Mouse (Mus musculus) right cerebral cortex, postnatal 4 days (tissue): ENCODE data around the gene Aar2.
A peak's percentile ranks its signal among the peaks of the same experiment; 100 is the strongest.

Experiments
- DNase-seq: peaks from one replicate; pipeline ENCODE4 v3.0.0-alpha.2; 2022

The Aar2 gene

DNA sequence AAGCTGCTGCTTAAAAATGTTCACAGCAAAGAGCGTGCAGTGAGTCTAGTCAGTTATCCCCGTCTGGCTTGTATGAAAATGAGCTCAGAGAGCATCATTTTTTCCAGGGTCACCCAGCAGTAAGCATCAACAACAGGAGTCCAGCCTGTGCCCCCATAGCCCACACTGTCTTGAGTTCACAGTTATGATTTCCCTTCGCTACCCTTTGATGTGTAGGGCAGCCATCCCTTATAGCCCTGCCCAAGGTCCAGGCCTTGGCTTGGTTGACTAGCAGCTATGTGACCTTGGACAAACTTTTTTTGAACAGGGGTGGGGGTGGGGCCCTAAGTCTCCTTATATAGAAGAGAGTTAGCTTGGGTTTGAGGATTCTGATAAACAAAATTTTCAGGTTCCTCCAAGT is 21.9 kb downstream of the Aar2 start:
- no peak for DNase-seq

DNA sequence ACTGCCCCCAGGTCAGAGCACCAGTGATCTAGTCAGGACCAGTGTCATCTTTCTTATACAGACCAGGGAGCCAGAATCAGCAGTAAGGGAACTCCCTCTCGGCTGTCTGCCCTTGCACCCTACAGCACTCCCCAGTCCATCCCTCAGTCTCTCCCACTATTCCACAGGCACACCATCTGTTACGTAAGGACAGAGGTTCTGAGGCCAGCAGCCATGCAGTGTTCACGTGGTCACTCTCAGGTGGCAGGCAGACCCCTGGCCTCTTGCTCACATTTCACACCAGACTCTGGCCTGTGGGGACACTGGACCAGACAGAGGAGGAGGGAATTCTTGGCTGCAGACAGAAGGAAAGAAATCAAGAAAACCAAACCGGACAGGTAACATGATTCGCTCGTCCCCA is 24.1 kb downstream of the Aar2 start:
- DNase-seq = no peak

DNA sequence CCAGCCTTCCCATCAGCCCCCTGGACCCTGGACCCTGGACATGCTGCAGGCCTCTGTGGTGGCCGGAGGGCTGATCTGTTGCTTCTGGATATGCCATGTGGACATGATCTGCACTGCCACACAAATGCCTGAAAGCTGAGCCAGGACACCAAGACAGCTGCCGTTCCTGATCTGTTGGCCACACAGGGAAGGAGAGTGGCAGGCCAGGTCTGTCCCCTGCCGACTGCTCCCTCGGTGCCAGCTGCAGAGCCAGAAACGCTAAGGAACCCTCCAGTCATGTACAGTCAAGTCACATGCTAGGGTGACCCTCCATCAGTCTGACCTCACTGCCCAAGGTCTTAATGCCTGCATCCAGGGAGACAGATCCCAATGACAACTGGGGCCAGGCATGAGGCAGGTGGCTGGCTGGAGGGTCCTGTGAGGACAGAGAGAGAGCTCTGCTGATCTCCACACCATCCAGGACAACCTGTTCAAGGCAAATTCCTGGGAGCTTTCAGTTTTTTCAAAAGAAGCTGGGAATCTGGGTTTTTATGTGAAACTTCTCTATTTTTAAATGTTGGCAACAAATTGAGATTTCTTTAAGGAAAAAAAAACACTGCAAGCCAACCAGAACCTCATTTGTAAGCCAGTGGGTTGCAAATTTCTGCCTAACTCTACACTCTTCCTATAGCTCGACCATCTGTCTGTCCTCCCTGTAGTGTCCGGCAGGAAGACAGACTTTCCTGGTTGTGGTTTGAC is 29.6 kb downstream of the Aar2 start:
- DNase-seq = no peak

DNA sequence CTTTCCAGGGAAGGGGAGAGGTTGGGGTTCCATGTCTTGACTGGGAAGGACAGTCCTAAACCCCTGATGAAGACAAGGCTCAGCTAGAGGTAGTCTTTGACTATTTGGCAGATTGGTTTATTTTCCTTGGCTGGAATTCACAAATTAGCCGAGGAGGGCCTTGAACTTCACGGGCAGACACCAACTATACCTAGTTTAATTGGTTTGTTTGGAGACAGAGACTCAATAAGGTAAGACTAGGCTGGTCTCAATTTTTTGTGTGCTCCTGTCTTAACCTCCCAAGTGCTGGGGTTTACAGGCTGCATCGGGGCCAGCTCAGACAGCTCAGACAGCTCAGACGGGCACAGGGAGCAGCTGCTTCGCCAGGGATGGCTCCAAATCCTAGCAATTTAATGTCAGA is 33.1 kb downstream of the Aar2 start:
- DNase-seq = no peak

DNA sequence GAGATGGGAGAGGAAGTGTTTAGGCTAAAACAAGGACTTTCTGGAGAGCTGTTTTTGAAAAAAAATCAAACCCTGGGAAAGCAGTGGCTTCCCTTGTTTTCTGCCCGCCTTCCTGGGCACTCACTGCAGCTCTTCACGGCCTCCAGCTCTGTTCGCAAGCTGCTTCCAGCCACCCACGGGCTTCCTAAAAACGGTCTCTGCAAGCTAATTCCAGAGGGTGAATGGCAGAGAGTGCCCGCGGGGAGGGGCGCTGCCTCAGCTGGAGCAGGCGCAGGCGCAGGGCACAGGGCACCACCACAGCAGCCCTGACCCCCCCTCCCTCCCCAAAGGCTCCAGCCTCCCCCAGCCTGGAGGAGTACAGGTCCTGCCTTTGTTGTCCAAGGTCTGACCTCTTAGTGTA is 33.9 kb downstream of the Aar2 start:
- peak; percentile 64 for DNase-seq

DNA sequence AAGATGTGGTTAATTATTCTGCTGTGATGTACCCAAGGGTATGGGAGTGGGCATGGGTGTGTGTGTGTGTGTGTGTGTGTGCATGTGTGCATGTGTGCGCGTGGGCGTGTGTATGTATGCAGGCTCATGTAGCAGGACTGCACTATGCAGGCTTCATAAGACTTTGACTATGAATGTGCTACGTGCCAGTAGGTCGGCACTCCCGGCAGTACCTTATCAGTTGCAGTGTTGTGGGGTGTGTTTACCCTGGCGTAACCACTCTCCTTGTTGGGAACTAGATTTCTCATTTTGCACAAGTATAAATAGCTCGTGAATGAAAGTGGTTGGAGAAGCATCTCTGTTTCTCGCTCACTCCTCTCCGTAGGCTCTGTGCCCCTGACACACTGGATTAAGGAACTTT is 35.5 kb downstream of the Aar2 start:
- DNase-seq = no peak

DNA sequence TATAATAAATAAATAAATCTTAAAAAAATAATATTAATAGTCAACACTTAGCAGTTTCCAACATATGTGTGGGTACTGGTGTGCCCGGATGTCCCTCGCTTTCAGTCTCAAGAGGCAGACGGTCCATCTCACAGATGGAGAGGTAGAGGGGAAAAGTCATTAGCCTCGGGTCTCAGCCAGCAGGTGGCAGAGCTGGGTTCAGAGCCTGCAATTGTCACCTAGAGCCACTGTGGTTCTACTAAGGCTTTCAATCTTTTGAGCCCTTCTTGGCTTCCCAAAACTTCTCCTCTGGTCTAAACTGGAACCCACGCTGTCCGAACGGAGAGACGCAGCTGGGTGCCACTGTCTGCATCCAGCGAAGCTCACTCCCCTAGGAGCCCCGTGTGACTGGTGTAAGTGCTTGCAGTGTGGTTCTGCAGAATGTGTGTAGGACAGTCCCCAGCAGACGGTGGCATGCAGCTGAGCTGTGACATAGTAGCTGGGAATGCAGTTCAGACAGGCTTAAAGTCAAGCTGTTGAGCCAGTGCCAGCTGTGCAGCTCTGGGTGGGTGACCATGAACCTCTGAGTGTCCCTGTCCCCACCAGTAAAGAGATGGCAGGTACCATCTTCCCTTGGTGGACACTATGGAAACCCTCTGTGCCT is 36.9 kb downstream of the Aar2 start:
- DNase-seq = peak; percentile 42

DNA sequence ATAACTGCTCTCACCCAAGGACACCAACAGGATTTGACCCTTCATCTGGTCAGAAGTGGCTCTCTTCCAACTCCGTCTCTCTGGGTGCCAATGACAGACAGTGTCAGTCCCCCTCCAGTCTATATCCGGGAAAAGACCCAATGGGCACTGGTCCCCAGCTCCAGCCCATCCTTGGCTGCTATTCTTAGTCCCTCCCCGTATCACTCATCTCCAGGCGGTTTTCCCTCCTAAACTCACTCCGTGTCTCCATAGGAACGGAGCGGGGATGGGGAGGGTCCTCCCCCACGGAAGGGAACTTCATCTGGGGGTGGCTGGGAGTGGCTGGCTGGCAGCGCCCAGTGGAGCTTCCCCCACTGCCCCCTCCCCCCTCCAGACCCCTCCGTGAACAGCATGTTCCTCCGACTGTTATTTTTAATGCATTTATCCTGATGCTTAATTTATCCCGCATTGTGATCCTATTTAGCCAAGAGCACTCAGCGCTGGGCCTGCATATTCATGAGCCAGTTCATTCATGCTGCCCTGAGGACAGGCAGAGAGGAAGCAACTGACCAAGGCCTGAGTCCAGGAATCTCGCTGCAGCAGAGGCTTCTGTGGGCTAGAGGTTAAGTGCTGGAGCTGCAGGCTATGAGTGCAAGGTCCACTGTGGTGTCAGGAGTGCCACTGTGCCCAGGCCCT is 37.5 kb downstream of the Aar2 start:
- peak; percentile 65 for DNase-seq

DNA sequence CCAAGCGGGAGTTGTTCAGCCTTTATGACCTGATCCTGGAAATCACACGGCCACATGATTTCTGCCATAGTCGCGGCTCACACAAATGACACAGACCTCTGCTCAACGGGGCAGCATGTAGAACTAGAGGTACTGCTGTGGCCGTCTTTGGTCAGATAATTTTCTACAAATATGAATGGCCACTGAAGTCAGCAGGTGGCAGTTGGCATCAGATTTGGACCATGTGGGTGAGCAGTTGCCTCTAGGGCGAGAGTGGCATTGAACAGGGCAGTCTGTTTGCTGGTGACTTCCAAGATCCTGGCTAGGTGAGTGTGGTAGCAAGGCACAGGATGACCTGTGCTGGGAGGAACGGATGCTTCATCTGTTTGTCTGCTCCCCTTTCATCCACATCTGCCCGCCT is 42.1 kb downstream of the Aar2 start:
- no peak for DNase-seq

DNA sequence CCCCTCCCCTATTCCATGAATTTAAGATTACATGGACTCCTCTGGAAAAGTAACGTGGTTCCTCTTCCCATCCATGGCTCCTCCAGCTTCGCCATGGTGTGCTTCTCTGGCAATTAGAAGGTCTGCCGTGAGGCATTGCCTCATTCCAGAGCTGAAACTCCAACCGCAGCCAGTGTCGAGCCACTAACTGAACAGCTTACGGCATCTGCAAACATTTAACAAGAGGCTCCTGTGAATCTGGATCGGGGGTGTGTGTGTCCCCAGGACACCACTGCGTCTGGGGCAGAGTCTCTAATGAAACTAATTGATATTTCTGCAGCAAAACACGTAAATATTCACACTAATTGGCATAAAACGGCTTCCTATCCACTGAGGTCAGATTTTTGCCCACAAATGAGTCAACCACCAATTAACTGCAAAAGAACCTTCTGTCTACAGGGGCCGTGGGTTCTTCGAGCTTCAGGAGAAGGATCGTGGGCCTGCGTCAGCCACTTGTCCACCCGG is 47.7 kb downstream of the Aar2 start:
- DNase-seq = no peak

DNA sequence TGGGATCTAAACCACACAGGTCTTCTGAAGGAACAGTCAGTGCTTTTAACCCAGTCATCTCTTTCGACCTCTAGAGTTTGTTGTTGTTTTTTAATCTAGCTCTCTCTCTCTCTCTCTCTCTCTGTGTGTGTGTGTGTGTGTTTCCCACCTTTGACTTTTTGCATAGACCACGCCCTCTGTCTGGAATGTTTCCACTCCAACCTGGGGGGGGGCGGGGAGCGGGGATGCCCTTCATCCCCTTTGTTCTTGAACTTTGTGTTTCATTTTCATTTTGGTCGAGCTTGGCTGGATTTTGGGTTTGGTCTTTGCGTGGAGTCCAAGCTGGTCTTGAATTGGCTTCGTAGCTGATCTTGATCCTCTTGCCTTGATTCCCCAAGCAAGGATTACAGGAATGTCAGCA is 55.2 kb downstream of the Aar2 start:
- no peak for DNase-seq

DNA sequence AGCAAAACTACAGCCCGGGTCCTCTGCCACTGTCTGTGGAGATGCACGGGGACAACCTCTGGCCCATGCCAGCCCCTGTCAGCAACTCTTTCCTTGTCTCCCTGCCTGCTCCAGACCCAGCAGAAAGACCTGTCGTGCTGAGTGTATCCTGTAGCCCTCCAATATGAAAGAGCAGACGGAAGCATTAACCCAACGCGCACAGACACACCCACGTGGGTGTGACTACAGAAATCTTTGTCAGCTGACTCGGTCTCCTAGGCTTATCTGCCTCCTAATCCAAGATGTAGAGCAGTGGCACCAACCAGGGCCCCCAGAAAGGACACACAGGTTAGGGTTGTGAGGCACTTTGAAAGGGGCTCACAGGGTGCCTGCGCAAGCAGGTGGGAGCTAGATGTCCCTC is 56.3 kb downstream of the Aar2 start:
- DNase-seq = no peak

DNA sequence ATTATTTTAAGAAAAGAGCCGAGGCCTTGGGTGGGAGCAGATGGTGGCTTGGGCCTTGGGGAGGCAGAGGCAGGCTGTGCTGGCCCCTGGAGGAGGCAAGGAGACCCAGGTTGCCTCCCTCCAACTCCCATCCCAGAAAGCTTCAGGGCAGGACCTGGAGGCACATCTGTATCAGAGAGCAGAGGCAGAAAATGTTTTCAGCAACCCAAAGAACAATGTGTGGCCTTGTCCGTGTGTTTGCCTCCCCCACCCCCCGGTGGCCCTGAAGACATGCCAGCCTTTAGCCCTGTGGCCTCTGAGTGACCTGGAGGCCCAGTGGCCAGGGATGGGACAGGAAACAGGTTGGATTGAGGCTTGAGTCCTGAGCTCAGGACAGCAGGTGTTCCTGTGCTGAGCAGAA is 57.8 kb downstream of the Aar2 start:
- DNase-seq = no peak

DNA sequence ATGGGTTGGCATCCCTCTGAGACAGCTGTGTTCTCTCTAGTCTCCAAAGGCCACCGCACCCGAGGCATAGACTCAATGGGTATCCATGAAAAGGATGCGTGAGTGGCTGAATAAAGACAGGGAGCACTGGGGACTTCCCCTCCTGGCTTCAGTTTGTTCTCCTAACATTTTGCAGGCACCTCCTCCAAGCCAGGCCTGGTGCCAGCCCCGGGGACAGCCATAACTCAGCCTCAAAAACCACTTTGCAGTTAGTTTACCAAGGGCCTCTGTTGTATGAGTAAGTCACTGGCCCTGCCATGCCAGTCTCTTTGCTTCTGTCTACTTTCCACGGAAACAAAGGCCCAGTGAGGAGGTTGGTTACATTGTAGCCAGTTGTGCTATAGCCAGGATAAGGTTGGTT is 58.6 kb downstream of the Aar2 start:
- DNase-seq = no peak

DNA sequence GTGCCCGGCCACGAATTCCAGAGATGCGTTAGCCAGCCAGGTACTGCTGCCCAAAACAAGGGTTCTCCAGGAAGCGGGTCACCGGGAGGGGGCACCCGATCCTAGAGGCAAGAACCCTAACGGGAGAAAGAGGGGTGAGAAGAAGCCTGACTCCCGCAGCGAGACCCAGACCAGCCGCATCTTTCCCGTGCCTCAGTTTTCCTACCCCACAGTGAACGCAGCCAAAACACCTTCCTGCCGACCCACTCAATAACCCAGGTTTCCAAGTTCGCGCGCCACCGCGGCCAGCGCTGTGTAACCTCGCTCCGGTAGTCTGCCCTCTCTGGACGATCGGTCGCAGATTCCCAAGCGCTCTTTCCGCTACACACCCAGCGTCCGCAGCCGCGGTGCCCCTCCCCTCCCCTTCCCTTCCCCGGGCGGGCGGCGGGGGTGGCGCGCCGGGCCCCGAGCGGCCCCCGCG is 65.7 kb downstream of the Aar2 start:
- peak; percentile 74 for DNase-seq

DNA sequence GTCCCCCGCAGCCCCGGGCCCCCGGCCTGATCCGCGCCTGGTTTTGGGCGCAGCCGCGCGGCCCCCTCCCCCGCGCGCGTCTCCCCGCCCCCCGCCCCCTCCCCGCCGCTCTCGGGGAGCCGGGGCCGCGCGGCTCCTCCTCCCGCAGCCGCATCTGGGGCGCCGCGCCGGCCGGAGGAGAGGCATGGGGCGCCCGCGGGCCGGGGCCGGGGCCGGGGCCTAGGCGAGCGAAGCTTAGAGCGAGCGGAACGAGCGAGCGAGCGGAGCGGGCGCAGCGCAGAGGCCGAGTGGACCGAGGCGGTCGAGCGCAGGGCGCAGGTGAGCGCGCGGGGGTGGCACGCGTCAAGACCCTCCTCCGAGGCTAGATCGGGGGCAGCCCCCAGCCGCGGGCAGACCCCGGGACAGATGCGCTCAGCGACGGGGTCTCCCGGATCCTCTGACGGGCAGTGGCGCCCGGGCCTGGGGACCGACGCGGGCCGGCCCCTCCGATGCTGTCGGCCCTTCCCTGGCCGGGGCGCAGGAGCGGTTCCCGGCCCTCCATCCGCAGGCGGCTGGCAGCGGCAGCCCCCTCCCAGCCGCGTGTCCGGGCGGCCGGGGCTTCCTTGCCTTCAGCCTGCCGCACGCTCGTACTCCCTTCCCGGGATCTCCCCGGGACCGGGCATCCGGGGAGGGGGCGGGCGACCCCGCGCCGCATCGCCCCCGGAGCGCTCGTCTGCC is 66.3 kb downstream of the Aar2 start, which contains the start of gene Dlgap4:
Gene Dlgap4, plus strand, starts transcription at position 165 of the 717 bp plus-strand sequence.
- peak; percentile 55 for DNase-seq

DNA sequence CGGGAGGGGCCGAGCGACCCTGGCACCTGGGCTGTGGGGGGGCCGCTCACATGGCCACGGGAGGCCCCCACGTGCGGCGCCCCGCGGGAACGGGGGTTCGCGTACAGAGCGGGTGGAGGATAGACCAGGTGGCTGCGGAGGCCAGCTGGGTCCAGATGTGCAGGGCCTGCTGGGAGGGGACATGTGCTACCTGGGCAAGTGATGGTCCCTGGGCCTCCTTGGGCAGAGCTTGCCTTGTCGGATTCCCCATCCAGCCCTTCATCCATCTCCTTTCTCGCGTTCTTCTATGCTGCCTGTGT is 66.8 kb downstream of the Aar2 start:
- peak; percentile 34 for DNase-seq

DNA sequence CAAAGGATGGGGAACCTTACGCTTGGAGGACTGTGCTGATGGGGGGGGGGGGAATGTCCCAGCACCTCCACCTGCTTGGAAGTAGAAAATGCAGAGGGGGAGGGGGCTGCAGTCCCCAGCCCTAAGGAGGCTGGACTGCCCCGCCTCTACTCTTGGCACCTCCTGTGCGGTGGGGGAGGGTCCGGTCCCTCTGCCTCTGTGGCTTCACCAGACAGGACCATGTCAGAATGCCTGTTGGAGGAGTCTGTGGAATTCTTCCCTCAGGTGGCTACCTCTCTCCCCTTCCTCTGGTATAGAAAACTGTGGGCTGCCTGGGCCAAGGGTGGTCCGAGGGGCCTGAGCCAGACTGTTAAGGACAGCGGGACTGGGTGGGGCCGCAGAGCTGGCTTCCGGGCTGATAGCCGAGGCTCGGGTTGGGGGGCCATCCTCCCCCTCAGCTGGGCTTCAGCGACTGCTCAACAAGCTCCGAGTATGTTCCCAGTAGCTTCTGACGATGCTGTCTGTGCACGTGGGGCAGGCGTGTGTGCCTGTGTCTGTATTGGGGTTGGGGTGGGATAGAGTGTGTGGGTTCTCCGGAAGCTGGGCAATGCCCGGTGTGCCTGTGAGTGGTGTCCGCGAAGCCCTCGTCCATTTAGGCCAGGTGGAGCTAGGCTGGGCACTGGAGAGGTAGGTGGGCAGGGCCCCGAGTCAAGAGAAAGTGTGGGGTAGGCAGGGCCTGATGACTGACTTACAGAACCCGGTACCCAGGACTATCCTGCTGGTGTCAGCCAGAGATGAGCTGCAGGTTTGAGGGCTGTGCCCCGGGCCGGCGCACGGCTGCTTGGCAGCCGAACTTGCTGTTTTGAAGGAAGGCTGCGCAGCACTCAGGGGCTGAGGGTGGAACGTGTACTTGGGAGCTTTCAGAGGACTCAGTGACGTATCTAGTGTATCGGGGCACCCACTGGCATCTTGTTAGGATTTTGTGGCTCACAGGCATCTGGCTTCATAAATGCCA is 67.6 kb downstream of the Aar2 start:
- peak; percentile 29 for DNase-seq

DNA sequence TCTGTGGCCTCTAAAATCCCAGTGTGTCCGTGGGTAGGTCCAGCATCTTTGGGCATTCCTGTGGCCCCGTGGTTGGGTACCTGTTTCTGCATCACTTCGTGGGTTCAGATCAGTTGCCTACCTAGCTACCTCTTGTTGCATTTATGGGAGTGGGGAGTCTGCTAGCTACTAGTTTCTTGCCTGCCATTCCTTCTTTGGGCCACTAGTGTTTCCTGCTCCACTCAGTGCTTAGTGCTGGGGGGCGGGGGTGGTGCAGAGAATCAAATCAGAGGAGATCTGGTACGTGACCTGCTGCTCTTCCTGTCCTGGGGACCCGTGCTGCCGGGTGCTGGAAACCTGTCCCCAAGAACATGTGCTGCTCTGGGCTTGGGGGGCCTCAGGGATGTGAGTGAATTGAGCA is 69.1 kb downstream of the Aar2 start:
- DNase-seq = no peak

DNA sequence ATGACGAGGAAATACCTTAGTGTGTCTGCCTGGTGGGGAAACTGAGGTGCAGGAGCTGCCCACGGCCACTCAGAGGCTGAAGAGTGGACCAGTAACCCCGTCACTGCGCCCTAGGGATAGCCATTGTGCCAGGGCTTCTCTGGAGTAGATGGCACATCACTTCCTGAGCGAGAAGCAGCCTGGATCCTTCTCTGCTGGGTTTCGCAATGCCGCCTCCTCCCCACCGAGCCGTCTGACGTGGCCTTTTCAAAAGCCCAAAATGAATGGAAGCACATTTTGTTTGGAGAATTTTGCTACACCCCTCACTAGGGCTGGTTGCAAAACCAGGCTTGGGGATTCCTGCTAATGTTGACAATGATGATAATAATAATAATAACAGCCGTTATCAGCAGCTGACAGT is 70.2 kb downstream of the Aar2 start:
- peak; percentile 27 for DNase-seq
